Mouse (Mus musculus) CH12F3 (cell line): ENCODE results near the gene Rabl6.
"Not testable (repeated sequence)": the region's sequence is repeated elsewhere in the genome, so short reads cannot be mapped to it uniquely, and the experiment has no call there.

Source experiments
- in situ Hi-C: fragments of 300-500 bp; cut with MboI; formaldehyde crosslinking; loops from 2 replicates; pipeline ENCODE4 v1.14.3; 2020; ENCODE audit warnings: low sequenced_read_pairs

Gene Rabl6

DNA sequence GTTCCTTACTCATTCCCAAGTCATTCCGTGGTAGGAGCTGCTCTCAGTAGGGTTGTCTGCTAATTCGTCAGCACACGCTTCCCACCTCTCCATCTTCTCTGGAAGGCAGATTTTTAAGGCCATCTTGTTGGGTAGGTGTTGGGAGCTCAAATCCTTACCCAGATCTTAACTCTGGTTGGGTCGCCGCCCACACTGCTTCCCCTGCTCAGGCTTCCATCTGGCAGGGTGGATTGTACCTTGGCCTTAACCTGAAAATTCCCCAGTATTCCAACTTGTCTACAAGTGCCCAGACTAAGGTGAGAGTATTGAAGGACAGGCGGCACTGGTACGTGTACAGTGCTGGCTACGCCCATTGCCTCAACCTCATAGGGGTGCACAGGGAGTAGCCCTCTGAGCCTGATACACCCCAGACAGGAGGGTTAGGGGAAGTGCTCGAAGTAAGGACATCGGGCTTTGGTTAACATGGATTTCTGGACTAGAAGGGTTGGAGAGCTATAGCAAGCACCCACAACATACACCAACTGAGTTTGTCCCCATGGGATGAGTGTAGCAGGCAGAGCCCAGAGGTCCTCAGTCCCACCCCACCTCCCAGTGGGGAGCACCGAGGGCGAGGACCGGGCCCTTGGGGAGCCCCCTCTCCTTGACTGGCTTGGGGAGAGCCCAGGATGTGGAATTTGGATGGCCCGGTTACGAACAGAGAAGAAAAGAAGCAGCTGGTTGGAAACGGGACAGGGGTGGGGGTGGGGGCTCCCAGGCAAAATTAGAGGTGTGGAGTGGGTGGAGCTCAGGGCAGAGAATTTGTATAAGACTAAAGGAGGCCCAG lies 32.1 kb downstream of the Rabl6 start:
- in situ Hi-C loops = no loop called here

DNA sequence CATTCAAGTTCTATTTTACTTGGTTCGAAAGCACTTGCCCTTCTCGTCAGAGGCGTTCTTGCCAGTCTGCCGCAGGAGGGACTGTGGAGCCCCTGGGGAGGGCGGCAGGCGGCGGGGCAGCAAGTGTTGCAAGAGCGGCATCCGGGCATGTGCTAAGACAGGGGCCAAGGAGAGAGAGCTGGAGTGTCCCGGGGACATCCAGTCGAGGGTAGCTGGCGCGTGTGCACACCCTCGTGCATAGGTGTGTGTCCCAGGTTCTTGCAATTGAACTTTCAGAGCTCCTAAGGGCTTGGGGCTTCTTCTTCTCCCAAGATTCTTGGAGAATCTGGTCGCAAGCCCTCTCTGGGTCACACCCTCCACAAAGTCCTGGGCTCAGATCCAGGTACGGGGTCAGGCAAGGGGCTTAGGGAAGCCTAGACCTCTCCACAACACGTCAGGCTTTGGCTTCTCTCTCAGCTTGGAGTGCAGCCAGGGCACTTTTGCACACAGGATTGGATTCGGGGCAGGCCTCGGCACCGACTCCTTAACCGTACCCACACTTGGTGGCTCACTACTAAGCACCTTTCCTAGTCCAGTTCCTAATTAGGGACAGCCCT lies 32.8 kb downstream of the Rabl6 start:
- in situ Hi-C loops = no loop called here

DNA sequence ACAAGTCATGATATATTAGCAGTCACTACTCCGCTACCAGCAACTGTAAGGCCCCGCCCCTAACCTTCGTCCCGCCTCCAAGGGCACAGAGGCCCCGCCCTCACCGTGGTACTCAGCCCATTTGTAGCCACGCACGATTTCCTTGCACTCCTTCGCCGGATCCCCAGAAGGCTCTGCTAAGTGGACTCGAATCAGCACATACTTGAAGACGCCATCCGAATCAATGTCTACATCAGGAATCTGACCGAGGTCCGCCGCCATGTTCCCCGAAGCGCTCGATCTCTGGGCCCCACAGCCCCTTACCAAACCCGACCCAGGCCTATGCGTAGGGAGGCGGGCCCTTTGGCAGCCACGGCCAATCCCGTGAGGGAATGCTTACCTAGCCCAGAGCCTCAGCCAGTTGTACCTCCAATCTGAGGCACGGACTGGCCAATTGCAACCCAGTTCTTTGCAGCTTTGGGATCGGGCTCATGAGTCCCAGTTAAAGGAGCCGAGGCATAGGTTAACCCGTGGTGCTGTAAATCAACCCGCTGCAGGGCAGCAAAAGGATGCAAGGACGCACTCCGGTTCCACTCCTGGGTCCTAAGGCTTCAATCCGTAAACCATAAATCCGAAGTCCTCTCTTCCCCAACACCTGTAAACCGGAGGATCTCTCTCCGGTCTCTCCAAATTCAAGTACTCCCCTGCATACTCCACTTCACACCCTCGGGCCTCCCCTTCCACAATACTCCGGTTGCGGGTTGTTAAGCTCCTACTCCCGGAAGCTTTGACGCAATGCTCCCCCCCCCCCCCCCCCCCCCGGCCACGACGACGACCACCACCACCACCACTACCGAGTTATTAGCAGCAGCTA lies 33.5 kb downstream of the Rabl6 start, which contains the start of the genes Mamdc4 and Phpt1:
Mamdc4 (minus strand) TSS at position 267 of the 853 bp plus-strand sequence.
Phpt1 (minus strand) TSS at position 646 of the 853 bp plus-strand sequence.
- in situ Hi-C loops = no loop called here

DNA sequence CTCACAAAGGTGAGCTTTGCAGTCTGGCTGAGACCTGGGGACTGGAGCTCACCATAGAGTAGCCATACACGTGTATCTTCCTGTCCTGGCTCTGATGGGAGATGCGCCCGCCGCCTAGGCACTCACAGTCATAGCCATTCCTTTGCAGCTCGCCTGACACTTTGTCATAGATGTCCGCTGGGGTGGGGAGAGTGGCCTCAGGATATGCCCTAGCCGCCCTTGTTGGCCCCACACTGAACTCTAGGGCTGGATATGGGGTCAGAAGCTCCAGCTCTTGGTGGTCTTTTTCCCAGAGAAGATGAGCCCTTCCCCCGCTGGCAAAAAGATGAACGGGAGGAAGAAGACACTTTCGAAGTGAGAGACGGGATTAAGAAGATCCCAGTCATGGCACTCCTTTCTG lies 34.2 kb downstream of the Rabl6 start:
- in situ Hi-C loops = no loop called here

DNA sequence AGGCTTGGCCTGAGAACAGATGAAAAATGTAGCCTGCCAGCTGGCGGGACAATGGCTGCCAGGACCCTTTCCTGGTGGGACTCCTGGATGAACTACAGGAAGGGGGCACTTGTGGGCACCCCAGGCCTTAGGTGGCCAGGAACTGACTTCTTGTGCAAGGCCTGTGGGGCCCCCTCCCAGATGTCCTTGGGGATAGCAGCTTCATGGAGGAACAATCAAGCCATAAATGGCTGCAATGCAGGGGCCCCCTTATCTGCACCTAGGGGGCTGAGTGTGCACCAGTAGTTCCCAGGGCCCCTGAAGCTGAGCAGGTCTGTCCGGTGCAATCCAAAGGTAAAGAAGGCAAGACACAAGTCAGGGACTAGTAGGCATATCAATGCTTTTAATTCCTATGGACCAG lies 35.3 kb downstream of the Rabl6 start:
- in situ Hi-C loops = no loop called here

DNA sequence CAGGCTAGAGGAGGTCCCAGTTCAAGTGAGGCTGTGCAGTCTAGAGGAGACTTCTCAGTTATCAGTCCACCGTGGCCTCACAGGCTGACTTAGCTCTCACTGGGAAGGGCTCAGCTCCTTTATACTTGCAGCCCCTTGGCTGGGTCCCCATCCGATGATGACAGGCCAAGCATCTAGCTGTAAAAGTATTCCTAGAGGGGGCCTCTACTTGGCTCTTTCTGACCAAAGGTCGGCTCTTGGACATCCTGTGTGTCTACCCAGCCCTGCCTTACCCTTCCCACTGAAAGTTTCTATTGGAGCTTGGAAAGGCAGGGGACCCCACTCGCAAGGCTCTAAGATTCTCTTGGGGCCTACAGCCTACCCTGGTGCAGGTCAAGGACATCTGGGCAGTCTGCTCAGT lies 37.1 kb downstream of the Rabl6 start:
- in situ Hi-C loops = no loop called here

DNA sequence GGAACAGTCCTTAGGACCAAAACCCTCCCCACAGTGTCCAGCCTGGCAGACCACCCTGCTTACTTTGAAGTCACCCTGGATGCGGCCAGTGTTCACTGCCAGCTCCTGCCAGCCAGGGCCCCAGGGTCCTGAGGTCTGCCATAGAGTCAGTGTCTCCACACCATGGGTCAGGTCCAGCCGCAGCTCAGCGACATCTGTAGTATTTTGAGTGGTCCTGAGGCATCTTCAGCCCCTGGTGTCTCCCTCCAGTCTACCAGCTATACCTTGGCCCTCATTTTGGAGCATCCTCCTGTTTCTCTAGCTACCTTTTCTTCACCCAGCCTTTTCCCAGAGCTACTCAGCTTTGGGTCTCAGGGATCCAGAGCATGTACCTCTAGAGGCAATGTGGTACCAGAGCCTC lies 39.0 kb downstream of the Rabl6 start:
- in situ Hi-C loops = no loop called here

DNA sequence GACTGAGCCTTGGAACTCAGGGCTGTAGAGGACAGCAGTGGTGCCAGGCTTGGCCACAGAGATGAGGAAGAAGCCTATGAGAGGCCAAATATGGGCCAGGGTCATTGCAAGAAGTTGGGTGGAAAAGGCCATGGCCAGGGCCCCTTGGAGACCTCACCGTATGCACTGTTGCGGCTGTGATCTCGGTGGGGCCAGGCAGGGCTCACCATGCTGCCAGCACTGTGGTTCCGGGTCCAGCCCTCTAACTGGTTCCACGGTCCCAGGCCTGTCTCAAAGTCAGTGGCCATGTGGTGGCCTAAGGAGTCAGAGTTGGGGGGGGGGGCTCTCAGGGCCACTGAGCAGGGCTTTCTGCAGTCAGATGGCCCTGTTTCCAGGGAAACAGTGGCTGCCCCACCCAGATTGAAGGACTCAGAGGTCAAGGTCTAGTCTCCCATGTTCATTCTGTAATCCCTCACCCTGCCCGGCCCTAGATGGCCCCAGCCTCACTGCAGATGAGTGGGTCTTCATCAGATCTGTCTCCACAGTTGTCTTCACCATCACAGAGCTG lies 39.8 kb downstream of the Rabl6 start:
- in situ Hi-C loops = no loop called here

DNA sequence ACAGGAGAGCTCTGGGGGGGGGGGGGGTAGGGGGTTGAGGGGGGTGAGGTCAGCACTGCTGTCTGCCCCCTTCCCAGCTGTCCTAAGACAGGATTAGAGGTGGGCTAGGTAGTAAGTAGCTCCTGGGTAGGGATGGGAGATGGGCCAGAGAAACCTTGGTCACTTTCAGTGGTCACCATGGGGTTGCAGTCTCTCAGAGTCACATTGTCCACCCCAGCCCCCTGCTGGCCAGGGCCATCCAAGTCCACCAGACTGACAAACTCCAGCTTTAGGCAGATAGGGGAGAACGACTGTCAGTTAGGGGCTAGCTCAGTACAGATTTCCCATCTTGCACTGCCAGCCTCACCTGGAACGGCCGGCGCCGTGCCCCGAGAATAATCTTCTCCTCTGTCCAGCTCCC lies 41.8 kb downstream of the Rabl6 start:
- in situ Hi-C loops = no loop called here

DNA sequence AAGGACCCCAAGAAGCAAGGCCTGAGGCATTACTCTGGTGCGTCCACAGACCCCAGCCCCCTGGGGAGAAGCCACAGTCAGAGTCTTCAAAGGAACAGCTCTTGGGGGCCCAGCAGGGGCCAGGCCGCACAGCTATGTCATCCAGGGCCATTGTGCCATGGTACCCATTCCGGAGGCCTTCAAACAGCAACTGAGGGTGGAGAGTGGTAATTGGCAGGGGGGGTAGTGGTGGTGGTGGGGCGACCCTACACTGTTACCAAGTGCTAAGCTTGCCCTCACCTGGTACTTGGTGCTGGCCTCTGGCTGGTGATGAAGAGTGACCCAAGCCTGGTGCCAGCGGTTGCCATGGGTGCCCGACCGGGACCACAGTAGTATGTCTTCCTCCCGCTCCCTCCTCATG lies 42.6 kb downstream of the Rabl6 start:
- in situ Hi-C loops = no loop called here

DNA sequence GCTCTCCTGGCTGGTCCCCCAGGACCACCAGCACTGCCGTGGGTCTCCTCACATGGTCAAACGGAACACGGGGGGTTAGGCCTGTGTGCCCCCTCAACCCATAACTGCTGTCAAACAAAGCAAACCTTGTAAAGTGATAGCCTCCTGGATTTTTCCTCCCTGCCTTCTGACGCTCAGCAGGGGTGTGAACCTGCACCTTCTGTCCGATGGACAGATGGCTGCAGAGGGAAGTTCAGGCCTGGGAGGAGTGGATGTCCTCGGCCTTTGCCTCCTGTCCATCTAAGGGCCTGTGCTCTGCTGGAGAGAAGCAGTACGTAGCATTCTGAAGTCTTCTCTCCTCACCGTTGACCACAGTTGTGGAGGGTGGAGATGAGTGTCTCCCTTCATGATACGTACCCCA lies 46.4 kb downstream of the Rabl6 start:
- in situ Hi-C loops = no loop called here

DNA sequence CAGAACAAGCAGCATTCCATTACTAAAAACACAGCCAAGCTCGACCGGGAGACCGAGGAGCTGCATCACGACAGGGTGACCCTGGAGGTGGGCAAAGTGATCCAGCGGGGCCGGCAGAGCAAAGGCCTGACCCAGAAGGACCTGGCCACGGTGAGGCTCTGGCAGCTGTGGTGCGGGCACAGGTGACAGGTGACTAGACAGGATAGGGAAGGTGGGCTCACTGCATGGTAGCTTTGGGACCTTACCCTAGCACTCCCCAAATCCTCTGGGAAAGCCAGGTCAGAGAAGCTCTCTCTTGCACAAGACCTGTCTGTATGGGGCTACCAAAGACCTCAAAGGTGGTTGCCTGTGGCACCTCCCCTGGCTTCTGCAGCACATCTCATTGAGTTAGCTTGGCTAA lies 47.8 kb downstream of the Rabl6 start:
- in situ Hi-C loops = no loop called here

DNA sequence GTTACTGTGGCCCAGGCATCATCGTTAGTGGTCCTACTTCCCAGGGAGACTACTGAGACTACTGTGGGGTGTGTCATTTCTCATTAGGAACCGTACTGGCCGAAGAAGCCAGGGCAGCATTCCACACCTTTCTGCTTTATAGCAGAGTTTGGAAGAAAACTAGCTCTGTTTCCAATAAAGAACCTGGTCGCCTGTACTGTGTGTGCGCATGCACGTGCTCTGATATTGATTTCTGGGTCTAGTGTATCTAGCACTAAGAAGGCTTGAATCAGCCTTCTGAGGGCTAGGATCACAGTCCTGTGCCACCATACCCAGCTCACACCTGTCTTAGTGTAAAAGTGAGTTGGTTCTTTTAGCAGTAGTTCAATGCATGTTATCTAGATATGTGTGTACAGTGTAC lies 49.5 kb downstream of the Rabl6 start:
- in situ Hi-C loops = no loop called here

DNA sequence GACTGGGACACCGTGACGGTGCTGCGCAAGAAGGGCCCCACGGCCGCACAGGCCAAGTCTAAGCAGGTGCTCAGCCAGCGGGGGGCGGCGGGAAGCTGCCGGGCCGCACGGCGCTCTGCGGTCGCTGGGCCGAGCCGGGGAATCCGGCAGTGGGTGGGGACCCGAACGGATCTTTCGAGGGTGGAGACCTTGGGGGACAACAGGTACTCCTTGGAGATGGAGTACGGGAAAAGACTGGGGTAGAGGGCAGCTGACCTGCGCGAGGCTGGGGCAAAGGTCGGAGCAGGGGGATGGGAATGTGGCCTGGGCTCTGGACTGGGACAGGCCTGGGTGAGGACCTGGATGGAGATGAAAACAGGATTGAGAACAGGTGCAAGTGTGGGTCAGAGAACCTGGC lies 50.4 kb downstream of the Rabl6 start:
- in situ Hi-C loops = no loop called here

DNA sequence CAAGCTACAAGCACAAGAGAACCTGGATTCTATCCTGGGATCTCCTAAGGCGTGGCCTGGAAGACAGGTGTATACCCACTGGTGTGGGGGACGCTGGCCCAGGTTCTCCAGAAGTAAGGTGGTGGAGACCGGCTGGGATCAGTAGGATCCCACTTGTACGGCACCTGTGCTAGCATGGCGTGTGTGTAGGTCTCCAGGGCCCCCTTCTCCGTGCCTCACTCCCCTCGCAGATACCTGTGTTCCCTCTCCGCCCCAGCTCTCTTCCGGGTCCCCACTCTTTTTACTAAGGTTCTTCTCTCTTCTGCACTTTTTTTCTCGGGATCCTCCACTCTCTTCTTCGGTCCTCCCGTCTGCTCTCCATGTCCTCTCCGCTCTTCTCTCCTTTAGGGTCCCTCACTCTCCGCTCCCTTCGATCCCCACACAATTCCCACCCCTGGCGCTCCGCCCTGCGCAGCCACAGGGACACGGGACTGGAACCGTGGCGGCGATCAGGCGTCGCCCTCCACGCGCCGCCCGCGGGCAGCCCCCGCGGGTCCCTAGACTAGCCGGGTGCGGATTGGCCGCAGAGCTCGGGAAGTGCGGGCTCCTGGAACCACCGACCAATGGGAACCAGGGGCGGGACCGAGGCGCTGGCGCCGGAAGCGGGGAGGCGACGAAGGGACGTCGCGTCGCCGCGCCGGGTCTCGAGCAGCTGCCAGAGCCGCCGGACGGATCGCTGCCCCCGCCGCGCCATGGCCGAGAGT lies 50.9 kb downstream of the Rabl6 start, which contains the start of gene Edf1:
Edf1 (plus strand) TSS at position 627 of the 743 bp plus-strand sequence.
- in situ Hi-C loops = no loop called here

DNA sequence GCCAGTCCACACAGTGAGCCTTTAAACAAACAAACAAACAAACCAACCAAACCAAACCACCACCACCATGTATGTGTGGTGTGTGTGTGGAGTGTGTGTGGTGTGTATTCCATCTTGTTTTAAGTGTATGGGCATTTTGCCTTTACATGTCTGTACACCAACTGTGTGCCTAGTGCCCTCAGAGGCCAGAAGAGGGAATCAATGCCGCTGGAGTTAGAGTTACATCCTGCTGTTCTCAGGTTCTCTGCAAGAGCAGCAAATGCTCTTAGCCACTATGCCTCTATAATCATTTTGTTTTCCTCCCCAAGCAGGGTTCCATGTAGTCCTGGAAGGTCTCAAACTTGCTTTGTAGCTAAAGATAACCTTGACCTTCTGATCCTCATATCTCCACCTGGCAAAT lies 52.0 kb downstream of the Rabl6 start:
- in situ Hi-C loops = no loop called here

DNA sequence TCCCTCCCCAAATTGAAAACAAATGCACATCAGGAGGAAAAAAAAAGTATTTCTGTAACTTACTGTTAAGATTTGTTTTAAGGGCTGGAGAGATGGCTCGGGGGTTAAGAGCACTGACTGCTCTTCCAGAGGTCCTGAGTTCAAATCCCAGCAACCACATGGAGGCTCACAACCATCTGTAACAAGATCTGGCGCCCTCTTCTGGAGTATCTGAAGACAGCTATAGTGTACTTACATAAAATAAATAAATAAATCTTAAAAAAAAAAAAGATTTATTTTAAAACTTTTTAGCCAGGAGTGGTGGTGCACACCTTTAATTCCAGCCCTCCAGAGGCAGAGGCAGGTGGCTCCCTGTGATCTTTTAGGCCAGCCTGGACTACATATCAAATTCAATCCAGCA lies 52.8 kb downstream of the Rabl6 start:
- in situ Hi-C loops = not testable (repeated sequence)

DNA sequence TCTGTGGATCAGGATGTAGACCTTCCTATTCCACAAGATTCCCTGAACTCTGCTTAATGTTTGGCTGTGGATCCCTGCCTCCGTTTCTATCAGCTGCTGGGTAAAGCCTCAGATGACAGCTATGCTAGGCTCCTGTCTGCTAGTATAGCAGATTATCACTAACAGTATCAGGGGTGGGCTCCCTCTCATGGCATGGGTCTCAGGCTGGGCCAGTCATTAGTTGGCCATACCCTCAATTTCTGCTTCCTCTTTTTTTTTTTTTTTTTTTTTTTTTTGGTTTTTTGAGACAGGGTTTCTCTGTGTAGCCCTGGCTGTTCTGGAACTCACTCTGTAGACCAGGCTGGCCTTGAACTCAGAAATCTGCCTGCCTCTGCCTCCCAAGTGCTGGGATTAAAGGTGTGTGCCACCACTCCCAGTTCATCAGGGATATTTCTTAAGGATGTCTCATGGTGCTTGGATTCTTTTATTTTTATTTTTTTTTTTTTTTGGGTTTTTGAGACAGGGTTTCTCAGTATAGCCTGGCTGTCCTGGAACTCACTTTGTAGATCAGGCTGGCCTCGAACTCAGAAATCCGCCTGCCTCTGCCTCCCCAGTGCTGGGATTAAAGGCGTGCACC lies 55.0 kb downstream of the Rabl6 start:
- in situ Hi-C loops = not testable (repeated sequence)

DNA sequence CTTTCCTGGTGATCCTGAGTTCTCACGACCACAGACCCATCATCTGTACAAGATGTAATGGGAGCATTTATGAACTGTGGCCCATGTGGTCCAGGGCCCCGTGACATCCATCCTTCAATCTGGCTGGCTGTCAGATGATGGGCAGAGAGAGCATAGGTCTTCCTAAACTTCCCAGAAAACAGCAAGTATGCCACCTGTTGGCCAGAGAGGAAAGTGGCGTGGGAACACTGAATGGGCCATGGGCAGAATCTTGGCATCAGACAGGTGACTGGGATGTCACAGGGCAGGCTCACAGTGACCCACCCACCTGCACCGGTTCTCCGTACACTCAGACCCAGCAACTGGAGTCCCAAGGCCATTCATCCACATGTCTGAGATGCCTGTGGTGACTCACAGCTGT lies 57.1 kb downstream of the Rabl6 start:
- in situ Hi-C loops = no loop called here
